Mouse (Mus musculus) embryonic facial prominence, embryonic 12.5 days (tissue): ENCODE results near the gene Tjp3. TPM values are rescaled to one million over a fixed set of nuclear protein-coding genes. Genes with fewer than 3 reads are reported as not detected.
"Not testable (repeated sequence)": the region's sequence is repeated elsewhere in the genome, so short reads cannot be mapped to it uniquely, and the experiment has no call there.

Experiments
- ATAC-seq: fragments of 200-750 bp; cut with Nextera tagmentation; 2 replicates; pipeline ENCODE4 v1.8.0; 2017; ENCODE audit not compliant: insufficient number of reproducible peaks, insufficient read depth, low FRiP score, low TSS enrichment
- H3K27ac ChIP-seq: fragments of 300-500 bp; sonication (generic); 2 replicates; pipeline ENCODE4 v1.5.1; 2016; ENCODE audit warnings: mild to moderate bottlenecking
- H3K27me3 ChIP-seq: fragments of 300-500 bp; sonication (generic); 2 replicates; pipeline ENCODE4 v1.6.1; 2016; ENCODE audit warnings: mild to moderate bottlenecking, moderate library complexity
- H3K36me3 ChIP-seq: fragments of 300-500 bp; sonication (generic); 2 replicates; pipeline ENCODE4 v1.6.1; 2016; ENCODE audit warnings: mild to moderate bottlenecking
- H3K4me1 ChIP-seq: fragments of 300-500 bp; sonication (generic); 2 replicates; pipeline ENCODE4 v1.6.1; 2016
- H3K4me2 ChIP-seq: fragments of 300-500 bp; sonication (generic); replicated peaks from 2 replicates; pipeline ENCODE4 v1.6.1; 2016; ENCODE audit warnings: mild to moderate bottlenecking, moderate library complexity
- H3K4me3 ChIP-seq: fragments of 300-500 bp; sonication (generic); 2 replicates; pipeline ENCODE4 v1.5.1; 2016; ENCODE audit warnings: mild to moderate bottlenecking
- H3K9ac ChIP-seq: fragments of 300-500 bp; sonication (generic); 2 replicates; pipeline ENCODE4 v1.6.1; 2016; ENCODE audit warnings: mild to moderate bottlenecking, moderate library complexity
- H3K9me3 ChIP-seq: fragments of 300-500 bp; sonication (generic); 2 replicates; pipeline ENCODE4 v1.6.1; 2016; ENCODE audit warnings: mild to moderate bottlenecking, moderate library complexity
- WGBS: fragments of 180-500 bp; shearing (Covaris S2); methylation state at CpG from one replicate; pipeline ENCODE4 v1.1.7; 2016; 5-methylcytosine and 5-hydroxymethylcytosine counted together
- polyA plus RNA-seq: library from polyadenylated mRNA; unstranded; fragments of >200 nt; fragmentation: Nextera tagmentation; extraction: Ambion mirVana; gene quantifications from 2 replicates; pipeline ENCODE4 v1.2.1, GENCODE M21; 2016

Gene Tjp3
- polyA plus RNA-seq, 1 experiment from 2014 or later: 6.4 TPM

GRCm38 (mm10) chr10:81240876-81241275 is 50.5 kb downstream of the Tjp3 start:
- no peak for ATAC-seq
- peaks cover 12% of the 10 kb centered on the region for H3K4me1 ChIP-seq
- 27% methylated on average over 13 of the region's 13 CpGs for WGBS
- H3K27ac ChIP-seq: no peak overlapping the region
- H3K36me3 ChIP-seq: no peaks in the 10 kb centered on the region
- H3K27me3 ChIP-seq: peaks cover 49% of the 10 kb centered on the region
- H3K4me2 ChIP-seq: no peak overlapping the region
- no peak overlapping the region for H3K4me3 ChIP-seq
- H3K9ac ChIP-seq: no peak overlapping the region
- H3K9me3 ChIP-seq: no peaks in the 10 kb centered on the region

- ATAC-seq: no peak
- no peaks in the 10 kb centered on the region for H3K36me3 ChIP-seq
- H3K4me3 ChIP-seq: no peak overlapping the region
- H3K4me1 ChIP-seq: peaks cover 16% of the 10 kb centered on the region
- H3K4me2 ChIP-seq: no peak overlapping the region
- peaks cover 44% of the 10 kb centered on the region for H3K27me3 ChIP-seq
- H3K27ac ChIP-seq: no peak overlapping the region
- 74% methylated on average over 2 of the region's 2 CpGs for WGBS
- no peak overlapping the region for H3K9ac ChIP-seq
- no peaks in the 10 kb centered on the region for H3K9me3 ChIP-seq
These were observed 52.8 kb downstream of the Tjp3 start for GRCm38 (mm10) chr10:81238618-81239017.

GRCm38 (mm10) chr10:81236471-81237268 is 54.7 kb downstream of the Tjp3 start:
- 81% methylated on average over 12 of the region's 12 CpGs for WGBS
- Histone ChIP-seq H3K4me3 (no peak overlapping the region), H3K9me3 (no peaks in the 10 kb centered on the region), H3K9ac (no peak overlapping the region), H3K4me1 (peaks cover 17% of the 10 kb centered on the region), H3K27me3 (peaks cover 41% of the 10 kb centered on the region), H3K4me2 (no peak overlapping the region), H3K27ac (no peak overlapping the region), H3K36me3 (no peaks in the 10 kb centered on the region)
- ATAC-seq: no peak

- Histone ChIP-seq H3K27ac (no peak overlapping the region), H3K36me3 (no peaks in the 10 kb centered on the region), H3K4me1 (peaks cover 12% of the 10 kb centered on the region), H3K4me3 (no peak overlapping the region), H3K9ac (no peak overlapping the region), H3K9me3 (no peaks in the 10 kb centered on the region), H3K4me2 (no peak overlapping the region), H3K27me3 (peaks cover 42% of the 10 kb centered on the region)
- ATAC-seq: no peak
- 82% methylated on average over 6 of the region's 6 CpGs for WGBS
These were observed 57.2 kb downstream of the Tjp3 start for GRCm38 (mm10) chr10:81234206-81234605.

- Histone ChIP-seq H3K36me3 (no peaks in the 10 kb centered on the region), H3K27ac (no peak overlapping the region), H3K9me3 (no peaks in the 10 kb centered on the region), H3K4me2 (peak overlapping the region; percentile 79), H3K27me3 (peaks cover 41% of the 10 kb centered on the region), H3K9ac (peak overlapping the region; percentile 67), H3K4me1 (peaks cover 12% of the 10 kb centered on the region), H3K4me3 (peak overlapping the region; percentile 71)
- under 1% methylated on average over 28 of the region's 28 CpGs for WGBS
- 0 out of 2 replicates have a peak, but pooled peaks have one; percentile 37 for ATAC-seq
These were observed 58.2 kb downstream of the Tjp3 start for GRCm38 (mm10) chr10:81233226-81233585.

GRCm38 (mm10) chr10:81232580-81233225 is 58.7 kb downstream of the Tjp3 start, which contains the start of gene Zfr2:
Gene Zfr2 (plus strand): TSS chr10:81233155.
- no peaks in the 10 kb centered on the region for H3K36me3 ChIP-seq
- peak within 1 kb of the TSS; percentile 67 for H3K9ac ChIP-seq
- H3K27me3 ChIP-seq: peaks cover 36% of the 10 kb centered on the region
- ATAC-seq: peak; percentile 38; the same call in 1 of the 2 replicates
- no peak within 1 kb of the TSS for H3K27ac ChIP-seq
- H3K4me2 ChIP-seq: peak within 1 kb of the TSS; percentile 79
- H3K4me1 ChIP-seq: peaks cover 12% of the 10 kb centered on the region
- no peaks in the 10 kb centered on the region for H3K9me3 ChIP-seq
- H3K4me3 ChIP-seq: peak within 1 kb of the TSS; percentile 71
- 8% methylated on average over 29 of the region's 29 CpGs for WGBS

- Histone ChIP-seq H3K36me3 (no peaks in the 10 kb centered on the region), H3K4me2 (0 out of 2 replicates have a peak overlapping the region, but pooled peaks have one; percentile 23), H3K27me3 (peaks cover 36% of the 10 kb centered on the region), H3K9me3 (no peaks in the 10 kb centered on the region), H3K4me3 (no peak overlapping the region), H3K4me1 (peaks cover 12% of the 10 kb centered on the region), H3K9ac (no peak overlapping the region), H3K27ac (no peak overlapping the region)
- no peak for ATAC-seq
- WGBS: 53% methylated on average over 7 of the region's 7 CpGs
These were observed 59.9 kb downstream of the Tjp3 start for GRCm38 (mm10) chr10:81231436-81231835.

- H3K4me1 ChIP-seq: peaks cover 12% of the 10 kb centered on the region
- peak within 1 kb of the TSS; percentile 45 for H3K4me2 ChIP-seq
- no peaks in the 10 kb centered on the region for H3K36me3 ChIP-seq
- peaks cover 36% of the 10 kb centered on the region for H3K27me3 ChIP-seq
- ATAC-seq: peak; percentile 42; the same call in 1 of the 2 replicates
- peak within 1 kb of the TSS; percentile 37; the same call in 1 of the 2 replicates for H3K9ac ChIP-seq
- no peak within 1 kb of the TSS for H3K27ac ChIP-seq
- 9% methylated on average over 27 of the region's 27 CpGs for WGBS
- peak within 1 kb of the TSS; percentile 29 for H3K4me3 ChIP-seq
- no peaks in the 10 kb centered on the region for H3K9me3 ChIP-seq
These were observed 60.7 kb downstream of the Tjp3 start, which contains the start of gene Atcay for GRCm38 (mm10) chr10:81230438-81231332. Gene Atcay (minus strand): TSS chr10:81230833.

- Histone ChIP-seq H3K36me3 (no peaks in the 10 kb centered on the region), H3K27ac (no peak overlapping the region), H3K27me3 (peaks cover 36% of the 10 kb centered on the region), H3K4me1 (peaks cover 12% of the 10 kb centered on the region), H3K9ac (peak overlapping the region; percentile 37; the same call in 1 of the 2 replicates), H3K4me2 (peak overlapping the region; percentile 45), H3K9me3 (no peaks in the 10 kb centered on the region), H3K4me3 (peak overlapping the region; percentile 29)
- 13% methylated on average over 20 of the region's 20 CpGs for WGBS
- no peak for ATAC-seq
These were observed 61.5 kb downstream of the Tjp3 start for GRCm38 (mm10) chr10:81229735-81230437.

GRCm38 (mm10) chr10:81223731-81224130 is 67.7 kb downstream of the Tjp3 start:
- not testable (repeated sequence) for H3K9ac ChIP-seq

More at GRCm38 (mm10) chr10:81223731-81224130, 67.7 kb downstream of the Tjp3 start:
- not testable (repeated sequence) for H3K27ac ChIP-seq, H3K4me1 ChIP-seq, H3K4me2 ChIP-seq, H3K9me3 ChIP-seq, ATAC-seq, H3K4me3 ChIP-seq, H3K27me3 ChIP-seq, H3K36me3 ChIP-seq
- WGBS: 76% methylated on average over 2 of the region's 2 CpGs
